Mouse (Mus musculus) megakaryocyte, embryonic 14.5 days (primary cell): ENCODE data around the gene Mrgprg.

Source experiments
- FLI1 ChIP-seq: IDR thresholded peaks from 2 replicates; pipeline ENCODE4 v1.6.1; 2012; ENCODE audit warnings: low read length, inconsistent platforms, mixed read lengths
- GATA1 ChIP-seq: IDR thresholded peaks from 3 replicates; pipeline ENCODE4 v1.6.1; 2012; ENCODE audit warnings: mixed read lengths, low read length, inconsistent platforms, borderline replicate concordance

DNA sequence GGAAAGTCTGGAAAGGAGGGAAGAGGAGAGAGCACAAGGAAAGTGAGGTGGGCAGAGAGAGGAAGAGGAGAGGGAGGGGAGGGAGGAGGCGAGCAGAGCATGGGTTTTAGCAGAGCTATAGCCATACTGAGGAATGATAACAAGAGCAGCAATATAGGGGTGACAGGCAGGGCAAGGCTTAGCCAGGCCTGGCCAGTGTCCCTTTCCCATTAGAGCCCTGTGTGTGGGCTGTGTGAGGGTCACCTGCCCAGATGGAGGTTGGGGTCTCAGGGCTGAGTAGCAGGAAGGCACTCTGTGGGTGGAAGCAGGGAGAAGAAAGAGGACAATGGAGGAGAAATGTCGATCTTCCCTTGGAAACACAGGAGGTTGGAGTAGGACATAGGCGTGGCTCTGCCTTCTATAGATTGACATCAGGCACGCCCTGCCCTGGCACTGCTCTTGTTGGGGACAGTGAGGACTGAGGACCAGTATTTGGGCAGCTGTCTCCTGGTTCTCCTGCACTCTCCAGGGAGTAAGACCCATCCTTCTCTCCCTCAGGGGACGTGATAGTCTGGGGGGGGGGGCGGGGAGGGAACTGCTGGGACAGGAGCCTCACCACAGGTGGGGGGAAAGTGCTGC is 16.7 kb upstream of the Mrgprg start:
- no peak for TF ChIP-seq GATA1
- no peak for TF ChIP-seq FLI1
